Mouse (Mus musculus): ENCODE measurements around the gene Gpc6.

The Gpc6 gene

DNA sequence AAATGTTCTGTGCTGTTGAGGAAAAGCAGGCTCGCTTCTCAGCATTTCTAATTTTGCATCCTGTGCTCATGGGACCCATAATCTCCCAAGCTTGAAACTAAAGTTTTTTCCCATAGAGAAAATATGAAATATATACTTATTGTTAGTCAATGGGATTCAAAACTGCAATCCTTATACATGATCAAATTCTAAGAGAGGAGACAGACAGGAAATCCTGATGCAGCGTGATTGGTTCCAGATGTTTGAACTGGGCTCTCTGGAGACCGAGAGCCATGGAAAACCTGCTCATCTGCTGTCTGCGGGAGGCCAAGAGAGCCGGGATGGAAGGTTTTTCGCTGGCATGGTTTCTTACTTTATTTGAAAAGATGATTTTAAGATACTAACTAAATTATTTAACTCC, 649.1 kb downstream of the Gpc6 start:
- no peak for DNase-seq (ENCODE audit: extremely low read depth, low read depth, low spot score)

GRCm38 (mm10) chr14:117581740-117582139, 656.6 kb downstream of the Gpc6 start:
- no peak for DNase-seq (ENCODE audit: extremely low read depth, low read depth, low spot score)

DNA sequence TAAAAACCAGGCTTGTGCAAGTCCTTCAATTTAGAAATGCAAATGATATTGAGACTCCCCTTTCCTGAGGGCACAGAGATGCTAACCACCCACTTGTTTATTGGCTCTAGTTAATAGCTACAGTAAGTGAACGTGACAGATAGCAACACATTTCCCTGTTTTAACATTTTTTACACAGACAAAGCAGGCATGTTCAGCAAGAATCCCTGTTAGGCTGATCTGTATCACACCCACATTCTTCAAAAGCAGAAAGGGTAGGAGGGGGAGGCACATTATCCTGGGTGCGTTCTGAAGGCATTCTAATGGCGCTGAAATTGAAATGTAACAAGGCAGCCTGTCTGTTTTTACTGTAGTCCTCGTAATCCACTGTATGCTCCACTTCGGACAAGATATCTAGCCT, 674.6 kb downstream of the Gpc6 start:
- no peak for DNase-seq (ENCODE audit: extremely low read depth, low read depth, low spot score)

GRCm38 (mm10) chr14:117603837-117604236, 678.7 kb downstream of the Gpc6 start:
- DNase-seq (ENCODE audit: extremely low read depth, low read depth, low spot score): no peak

DNA sequence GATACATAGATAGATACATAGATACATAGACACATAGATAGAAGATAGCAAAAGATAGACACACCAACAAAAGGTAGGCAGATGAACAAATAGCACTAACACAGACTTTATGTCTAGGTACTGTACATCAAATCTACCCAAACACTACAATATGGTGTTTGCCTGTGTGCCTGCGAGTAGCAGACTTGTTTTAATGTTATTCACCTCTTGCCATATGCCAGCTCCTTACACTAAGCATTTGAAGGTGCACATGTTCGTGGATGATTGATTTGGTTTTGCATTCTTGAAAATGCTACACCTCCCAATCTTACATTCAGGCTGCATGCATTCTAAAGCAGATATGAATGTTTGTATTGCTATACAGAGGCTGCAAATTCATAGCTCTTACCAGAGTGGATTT, 680.6 kb downstream of the Gpc6 start:
- no peak for DNase-seq (ENCODE audit: extremely low read depth, low read depth, low spot score)

DNA sequence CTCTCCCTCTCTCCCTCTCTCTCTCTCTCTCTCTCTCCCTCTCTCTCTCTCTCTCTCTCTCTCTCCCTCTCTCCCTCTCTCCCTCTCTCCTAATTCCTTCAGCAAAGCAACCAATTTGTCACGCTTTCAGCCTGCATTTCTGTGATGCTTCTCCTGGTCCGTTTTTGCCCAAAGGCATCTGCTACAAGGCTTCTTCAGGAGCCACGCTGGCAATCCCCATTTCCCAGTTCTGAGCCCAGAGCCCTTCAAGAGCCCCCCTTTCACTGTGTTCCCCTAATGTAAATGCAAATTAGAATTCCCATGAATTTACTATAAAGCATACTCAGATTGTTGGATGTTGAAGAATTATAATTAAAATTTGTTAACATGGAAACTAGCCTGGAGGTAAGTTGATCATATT, 686.0 kb downstream of the Gpc6 start:
- no peak for DNase-seq (ENCODE audit: extremely low read depth, low read depth, low spot score)

GRCm38 (mm10) chr14:117625100-117625710, 700.1 kb downstream of the Gpc6 start:
- DNase-seq (ENCODE audit: extremely low read depth, low read depth, low spot score): no peak

GRCm38 (mm10) chr14:117634238-117634940, 709.3 kb downstream of the Gpc6 start:
- DNase-seq (ENCODE audit: extremely low read depth, low read depth, low spot score): no peak

GRCm38 (mm10) chr14:117641853-117642252, 716.7 kb downstream of the Gpc6 start:
- DNase-seq (ENCODE audit: extremely low read depth, low read depth, low spot score): no peak

- no peak for DNase-seq (ENCODE audit: extremely low read depth, low read depth, low spot score)
Measured at GRCm38 (mm10) chr14:117643069-117643468, 718.0 kb downstream of the Gpc6 start.

DNA sequence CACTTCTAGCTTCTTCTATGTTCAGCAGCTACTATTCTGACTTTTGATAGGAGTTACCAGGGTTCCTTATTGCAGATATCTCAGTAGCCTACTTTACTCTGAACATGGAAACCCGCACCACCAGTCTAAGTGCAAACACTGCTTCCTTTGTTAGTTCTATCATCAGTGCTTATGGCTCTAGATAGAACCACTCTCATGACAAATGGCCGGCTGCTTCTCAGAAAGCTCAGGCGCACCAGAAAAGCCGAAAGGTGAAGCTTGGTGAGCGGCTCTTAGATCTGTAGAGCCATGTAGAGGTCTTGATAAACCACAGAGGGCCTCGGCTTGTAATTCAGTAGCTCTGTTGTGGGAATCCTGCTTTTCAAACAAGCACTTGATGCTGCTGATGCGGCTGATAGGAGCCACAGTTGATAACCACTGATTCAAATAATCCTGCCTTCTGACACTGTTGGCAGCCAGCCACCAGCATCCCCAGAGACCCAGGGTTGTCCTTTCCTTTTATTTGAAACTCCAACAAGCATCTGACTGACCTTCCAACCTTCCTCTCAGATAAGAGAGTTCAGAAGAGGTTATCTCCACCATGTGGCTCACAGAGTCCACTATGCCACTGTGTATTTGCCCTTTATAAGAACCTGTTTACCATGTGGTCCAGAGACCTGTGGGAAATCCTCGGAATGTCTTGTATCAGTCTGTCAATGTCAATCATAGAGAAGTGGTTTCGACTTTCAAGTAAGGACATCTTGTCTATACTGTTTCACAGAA, 723.3 kb downstream of the Gpc6 start:
- DNase-seq (ENCODE audit: extremely low read depth, low read depth, low spot score): no peak

DNA sequence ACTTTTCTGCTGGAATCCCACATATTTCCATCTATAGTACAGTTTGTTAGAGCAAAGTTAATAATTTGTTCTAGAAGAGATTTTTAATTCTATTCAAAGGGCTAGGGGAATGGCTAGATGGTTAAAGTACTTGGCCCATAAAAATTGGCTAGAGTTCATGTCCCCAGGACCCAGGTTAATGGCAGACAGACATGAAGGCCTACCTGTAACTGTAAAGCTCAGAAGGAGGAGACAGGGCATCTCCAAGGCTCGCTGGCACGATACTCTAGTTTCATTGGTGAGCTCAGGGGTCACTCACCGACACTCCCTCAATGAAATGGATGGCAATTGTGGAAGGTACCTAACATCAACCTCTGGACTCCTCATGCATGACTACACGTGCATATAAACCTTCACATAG, 725.0 kb downstream of the Gpc6 start:
- no peak for DNase-seq (ENCODE audit: extremely low read depth, low read depth, low spot score)

DNA sequence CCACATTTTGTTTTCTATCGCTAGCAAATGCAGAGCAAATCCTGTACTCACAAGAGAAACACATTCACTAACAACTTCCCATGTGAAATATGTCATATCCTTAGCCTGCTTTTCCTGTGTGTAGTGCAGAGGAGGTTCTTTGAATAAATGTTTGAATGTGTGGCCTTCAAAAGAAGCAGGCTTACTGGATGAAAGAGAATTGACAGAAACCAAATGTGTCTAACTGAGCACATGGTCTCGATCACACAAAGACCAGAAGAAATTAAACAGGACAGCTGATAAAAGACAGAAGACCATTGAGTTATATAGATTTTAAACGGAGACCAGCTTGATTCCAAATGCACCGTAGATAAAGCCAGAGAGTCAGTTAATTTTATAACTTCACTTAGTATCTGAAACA, 726.2 kb downstream of the Gpc6 start:
- no peak for DNase-seq (ENCODE audit: extremely low read depth, low read depth, low spot score)

DNA sequence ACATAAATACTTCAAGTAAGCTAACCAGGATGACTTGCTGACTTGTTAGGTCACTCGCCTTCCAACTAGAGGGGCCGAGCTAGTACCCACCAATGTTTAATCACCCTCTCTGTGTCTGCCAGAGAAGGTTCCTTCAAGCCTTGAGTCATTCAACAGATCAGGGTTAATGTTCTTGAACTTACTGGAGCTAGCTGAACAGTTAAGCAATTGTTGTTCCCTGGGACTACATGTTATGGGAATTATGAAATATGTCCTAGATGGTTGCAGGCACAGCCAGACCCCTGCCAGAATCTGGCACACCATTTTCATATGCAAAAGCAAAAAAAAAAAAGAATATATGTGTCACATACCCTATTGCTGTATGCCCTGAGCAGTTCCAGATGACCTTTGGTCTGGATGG, 726.8 kb downstream of the Gpc6 start:
- DNase-seq (ENCODE audit: extremely low read depth, low read depth, low spot score): no peak

DNA sequence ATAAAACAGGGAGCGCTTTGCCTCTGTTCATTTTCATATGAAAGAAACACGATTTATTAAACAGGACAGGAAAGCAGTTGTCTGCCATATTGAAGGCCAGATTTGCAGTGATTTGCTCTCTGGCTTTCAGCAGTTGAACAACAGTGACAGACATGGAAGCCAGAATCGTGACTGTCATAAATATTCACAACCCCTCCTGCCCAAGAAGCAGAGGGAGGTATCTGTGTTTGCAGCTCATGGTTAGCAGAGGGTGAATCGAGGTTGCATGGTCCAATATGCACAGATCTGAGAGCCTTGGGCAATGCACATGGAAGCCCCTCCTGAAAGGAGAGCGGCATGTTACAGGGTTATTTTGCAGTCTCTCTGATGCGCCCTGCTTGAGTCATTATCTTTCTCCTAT, 730.3 kb downstream of the Gpc6 start:
- no peak for DNase-seq (ENCODE audit: extremely low read depth, low read depth, low spot score)

DNA sequence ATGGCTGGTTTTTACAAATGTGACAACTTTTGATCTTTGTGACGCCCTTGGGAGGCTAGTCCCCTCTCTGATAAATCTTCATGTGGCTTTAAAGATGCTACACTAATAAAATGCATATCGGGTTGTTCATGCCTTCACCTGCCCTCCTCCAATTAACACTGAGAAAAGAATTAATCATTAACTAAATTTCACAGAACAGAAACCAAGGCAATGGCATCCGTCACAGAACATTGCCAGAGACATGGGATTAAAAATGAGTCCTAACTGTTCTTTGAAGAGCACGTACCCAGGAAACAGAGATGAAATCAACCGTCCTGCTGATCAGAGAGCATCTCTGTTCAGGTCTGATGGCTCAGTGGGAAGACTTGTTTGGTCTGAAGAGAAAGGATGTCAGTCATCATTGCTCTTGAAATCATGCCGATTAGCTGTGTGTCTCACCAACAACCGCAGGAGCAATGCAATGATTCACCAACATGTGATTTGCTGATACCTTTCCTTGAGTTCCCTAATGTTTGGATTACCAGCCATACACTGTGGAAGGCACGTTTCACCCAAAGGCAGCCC, 734.2 kb downstream of the Gpc6 start:
- no peak for DNase-seq (ENCODE audit: extremely low read depth, low read depth, low spot score)

GRCm38 (mm10) chr14:117662261-117662660, 737.1 kb downstream of the Gpc6 start:
- no peak for DNase-seq (ENCODE audit: extremely low read depth, low read depth, low spot score)

- no peak for DNase-seq (ENCODE audit: extremely low read depth, low read depth, low spot score)
Measured at GRCm38 (mm10) chr14:117664796-117665195, 739.7 kb downstream of the Gpc6 start.

- no peak for DNase-seq (ENCODE audit: extremely low read depth, low read depth, low spot score)
Measured at GRCm38 (mm10) chr14:117666126-117666525, 741.0 kb downstream of the Gpc6 start.

- DNase-seq (ENCODE audit: extremely low read depth, low read depth, low spot score): no peak
Measured at GRCm38 (mm10) chr14:117673541-117673940, 748.4 kb downstream of the Gpc6 start.

- no peak for DNase-seq (ENCODE audit: extremely low read depth, low read depth, low spot score)
Measured at GRCm38 (mm10) chr14:117674482-117674881, 749.4 kb downstream of the Gpc6 start.

DNA sequence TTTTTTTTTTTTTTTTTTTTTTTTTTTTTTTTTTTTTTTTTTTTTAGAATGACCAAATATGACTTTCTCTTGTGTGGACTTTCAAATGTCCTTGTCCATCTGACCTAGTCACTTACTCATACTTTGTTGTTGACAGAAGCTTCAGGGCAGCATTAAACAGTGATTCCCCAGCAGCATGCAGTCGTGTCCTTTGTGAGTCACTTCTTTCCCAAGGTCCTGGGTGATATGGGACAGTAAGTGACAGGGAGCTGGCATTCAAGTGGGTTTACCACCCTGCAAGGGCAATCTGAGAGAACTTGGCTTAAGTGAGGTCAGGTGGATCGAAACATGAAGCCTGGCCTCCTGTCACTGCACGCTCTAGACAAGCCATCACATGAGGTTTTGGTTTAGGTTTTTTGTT, 754.8 kb downstream of the Gpc6 start:
- no peak for DNase-seq (ENCODE audit: extremely low read depth, low read depth, low spot score)

Data from fat pad, adult 2 months (tissue).